Mouse (Mus musculus): Measurements from ENCODE around the gene Ift52.

GRCm38 (mm10) chr2:162988235-162988634 is 28.9 kb upstream of the Ift52 start:
- TF ChIP-seq CTCF (IDR thresholded peaks at IDR 0.05; ENCODE audit: insufficient read depth, low read depth, low read length) (no peak), POLR2A (IDR thresholded peaks at IDR 0.05; ENCODE audit: insufficient read depth, low read depth, low read length) (no peak)

All from olfactory bulb, adult 2 months (tissue).